Mouse (Mus musculus) heart, postnatal 0 days (tissue): ENCODE data around the gene Bcl2l14.

Source experiments
- CTCF ChIP-seq: IDR thresholded peaks from 2 replicates; pipeline ENCODE4 v1.5.1; 2016; ENCODE audit warnings: antibody characterized with exemption, control low read depth, low read depth
- EP300 ChIP-seq: IDR thresholded peaks from 2 replicates; pipeline ENCODE4 v1.6.1; 2016; ENCODE audit warnings: antibody characterized with exemption, low read depth

- TF ChIP-seq EP300: no peak
- TF ChIP-seq CTCF: no peak
Observed at GRCm38 (mm10) chr6:134440023-134440422, 43.9 kb downstream of the Bcl2l14 start.
